Mouse (Mus musculus) midbrain, embryonic 13.5 days (tissue): ENCODE data around the gene Bpnt1. TPM values are rescaled to one million over a fixed set of nuclear protein-coding genes. Genes with fewer than 3 reads are reported as not detected.

Experiments used
- ATAC-seq: fragments of 200-750 bp; cut with Nextera tagmentation; 2 replicates; pipeline ENCODE4 v1.8.0; 2017; ENCODE audit warnings: mild to moderate bottlenecking, moderate TSS enrichment, moderate library complexity
- H3K27ac ChIP-seq: fragments of 300-500 bp; sonication (generic); 2 replicates; pipeline ENCODE4 v1.5.1; 2015; ENCODE audit warnings: inconsistent platforms, mild to moderate bottlenecking, moderate library complexity
- H3K27me3 ChIP-seq: fragments of 300-500 bp; sonication (generic); 2 replicates; pipeline ENCODE4 v1.6.1; 2015; ENCODE audit warnings: mild to moderate bottlenecking, inconsistent platforms
- H3K36me3 ChIP-seq: fragments of 300-500 bp; sonication (generic); 2 replicates; pipeline ENCODE4 v1.6.1; 2015; ENCODE audit warnings: mild to moderate bottlenecking, inconsistent platforms
- H3K4me1 ChIP-seq: fragments of 300-500 bp; sonication (generic); replicated peaks from 2 replicates; pipeline ENCODE4 v1.6.1; 2015; ENCODE audit warnings: inconsistent platforms
- H3K4me2 ChIP-seq: fragments of 300-500 bp; sonication (generic); replicated peaks from 2 replicates; pipeline ENCODE4 v1.6.1; 2015; ENCODE audit warnings: moderate library complexity, mild to moderate bottlenecking, inconsistent platforms
- H3K4me3 ChIP-seq: fragments of 300-500 bp; sonication (generic); replicated peaks from 2 replicates; pipeline ENCODE4 v1.5.1; 2015; ENCODE audit warnings: mild to moderate bottlenecking, inconsistent platforms
- H3K9ac ChIP-seq: fragments of 300-500 bp; sonication (generic); replicated peaks from 2 replicates; pipeline ENCODE4 v1.6.1; 2015; ENCODE audit warnings: mild to moderate bottlenecking, inconsistent platforms
- H3K9me3 ChIP-seq: fragments of 300-500 bp; sonication (generic); 2 replicates; pipeline ENCODE4 v1.6.1; 2016; ENCODE audit warnings: mild to moderate bottlenecking, inconsistent platforms
- WGBS: fragments of 180-500 bp; shearing (Covaris S2); methylation state at CpG from one replicate; pipeline ENCODE4 v1.1.7; 2015; 5-methylcytosine and 5-hydroxymethylcytosine counted together
- polyA plus RNA-seq: library from polyadenylated mRNA; unstranded; fragments of >200 nt; fragmentation: Nextera tagmentation; extraction: Ambion mirVana; gene quantifications from 2 replicates; pipeline ENCODE4 v1.2.1, GENCODE M21; 2015

Gene Bpnt1
- polyA plus RNA-seq, 1 experiment from 2014 or later, result 37.4 TPM

DNA sequence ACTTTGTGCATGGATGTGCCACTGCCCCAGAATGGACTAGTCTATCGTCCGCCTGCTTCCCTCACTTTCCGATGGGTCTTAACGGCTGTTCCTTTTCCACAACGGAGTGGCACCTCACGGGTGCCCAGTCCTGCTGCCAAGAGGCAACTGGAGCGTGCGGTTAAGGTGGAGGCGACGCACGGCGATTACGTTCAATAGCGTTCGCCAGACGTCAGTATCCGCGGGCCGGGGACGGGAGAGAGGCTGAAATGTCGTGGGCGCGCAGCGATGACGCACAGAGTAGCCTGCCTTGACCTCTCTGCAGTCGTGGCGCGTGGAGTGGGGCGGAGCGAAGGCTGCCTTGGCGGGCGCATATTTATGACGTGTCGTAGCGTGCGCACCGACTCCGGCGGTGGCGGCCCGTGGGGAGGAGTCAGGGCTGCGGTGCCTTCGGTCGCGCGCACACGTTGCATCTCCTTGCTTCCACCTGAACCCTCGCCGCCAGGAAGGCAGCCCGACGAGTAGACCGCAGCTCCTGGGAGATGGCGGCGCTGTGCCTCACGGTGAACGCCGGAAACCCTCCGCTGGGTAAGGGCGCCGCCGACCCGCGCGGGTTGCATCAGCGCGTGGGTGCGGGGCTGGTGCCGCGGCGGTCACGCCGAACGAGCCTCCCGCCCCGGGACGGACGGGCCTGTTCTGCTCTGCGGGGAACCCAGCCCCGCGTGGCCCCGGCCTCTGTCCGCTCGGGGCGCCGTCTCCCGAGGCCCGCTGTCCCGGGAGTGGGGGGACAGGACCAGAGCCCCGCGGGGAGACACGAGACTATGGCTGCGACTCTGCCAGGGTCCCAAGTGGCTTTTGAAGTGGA is 30.9 kb downstream of the Bpnt1 start, which contains the start of gene Eprs:
Eprs (plus strand) TSS at position 368 of the 844 bp plus-strand sequence.
- peaks cover 30% of the 10 kb centered on the region for H3K4me1 ChIP-seq
- H3K4me3 ChIP-seq, result peak within 1 kb of the TSS; percentile 95
- no peaks in the 10 kb centered on the region for H3K9me3 ChIP-seq
- no peaks in the 10 kb centered on the region for H3K27me3 ChIP-seq
- peak within 1 kb of the TSS; percentile 87 for H3K9ac ChIP-seq
- H3K36me3 ChIP-seq, result peaks cover 15% of the 10 kb centered on the region
- H3K4me2 ChIP-seq, result peak within 1 kb of the TSS; percentile 78
- peak within 1 kb of the TSS; percentile 90 for H3K27ac ChIP-seq
- under 1% methylated on average over 88 of the region's 92 CpGs for WGBS
- peak; percentile 97 for ATAC-seq

DNA sequence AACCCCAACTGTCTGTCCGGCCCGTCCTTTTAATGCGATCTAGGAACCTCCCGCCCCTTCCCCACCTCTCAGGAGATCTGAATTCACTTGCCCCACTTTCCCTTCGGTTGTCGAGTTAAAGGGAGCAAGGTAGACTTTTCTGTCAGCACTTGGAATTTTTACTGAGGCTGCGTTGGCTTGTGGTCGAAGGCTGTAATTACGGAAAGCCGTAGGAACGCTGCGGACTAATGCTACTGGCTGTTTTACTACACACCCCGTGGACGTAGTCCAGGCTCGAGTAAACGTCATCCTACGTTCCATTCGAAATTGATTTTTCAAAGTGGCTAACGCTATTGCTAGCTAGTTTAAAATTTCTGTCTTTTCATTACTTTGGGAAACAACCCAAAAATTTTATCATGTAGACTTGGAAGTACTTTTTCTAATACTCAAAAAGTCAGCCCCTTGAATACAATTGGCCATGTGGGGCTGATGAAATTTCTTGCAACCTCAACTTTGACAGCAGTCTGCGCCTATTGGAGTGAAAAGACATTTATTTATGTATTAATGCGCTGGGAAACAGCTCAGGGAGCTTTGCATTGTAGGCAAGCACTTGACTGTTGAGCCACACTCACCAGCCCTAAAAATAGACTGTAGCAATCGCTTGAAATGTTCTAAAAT is 31.7 kb downstream of the Bpnt1 start:
- Histone ChIP-seq H3K36me3 (peaks cover 10% of the 10 kb centered on the region; the same call in 1 of the 2 replicates), H3K4me3 (peak overlapping the region; percentile 95), H3K4me2 (peak overlapping the region; percentile 71), H3K4me1 (peaks cover 30% of the 10 kb centered on the region), H3K27ac (peak overlapping the region; percentile 90), H3K9me3 (no peaks in the 10 kb centered on the region), H3K27me3 (no peaks in the 10 kb centered on the region), H3K9ac (peak overlapping the region; percentile 87)
- 5% methylated on average over 22 of the region's 22 CpGs for WGBS
- ATAC-seq, result peak; percentile 64

DNA sequence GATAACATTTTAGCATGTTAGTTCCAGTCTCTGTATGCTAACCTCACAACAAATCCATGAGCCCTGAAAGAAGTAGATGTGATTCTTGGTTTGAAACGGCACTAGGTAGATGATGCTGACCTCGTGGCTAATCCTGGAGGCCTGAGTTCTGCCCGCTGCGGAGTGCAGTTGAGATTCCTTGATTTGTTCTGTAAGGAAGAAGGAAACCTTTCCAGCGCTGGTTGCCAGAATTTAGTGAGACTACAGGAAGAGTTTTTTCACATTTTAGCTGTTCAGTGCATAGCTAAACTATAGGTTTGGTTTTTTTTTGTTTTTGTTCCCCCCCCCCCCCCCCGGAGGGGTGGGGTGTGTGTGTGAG is 32.2 kb downstream of the Bpnt1 start:
- H3K27me3 ChIP-seq, result no peaks in the 10 kb centered on the region
- H3K4me1 ChIP-seq, result peaks cover 30% of the 10 kb centered on the region
- H3K4me3 ChIP-seq, result peak overlapping the region; percentile 95

DNA sequence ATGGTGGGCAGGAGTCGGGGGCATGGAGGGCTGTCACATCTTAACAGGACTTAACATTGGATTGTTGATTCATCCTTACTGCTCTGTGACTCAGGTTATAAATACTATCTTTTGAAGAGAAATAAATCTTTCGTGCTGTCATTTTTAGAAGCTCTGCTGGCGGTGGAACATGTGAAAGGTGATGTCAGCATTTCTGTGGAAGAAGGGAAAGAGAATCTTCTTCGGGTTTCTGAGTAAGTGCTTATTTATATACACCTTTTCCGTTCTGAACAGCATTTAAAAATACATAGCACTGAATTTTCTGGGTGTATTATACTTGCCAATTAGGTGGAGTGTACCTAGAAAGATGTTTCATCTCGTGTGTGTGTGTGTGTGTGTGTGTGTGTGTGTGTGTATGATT is 35.4 kb downstream of the Bpnt1 start:
- 90% methylated on average over 6 of the region's 6 CpGs for WGBS
- H3K27ac ChIP-seq, result no peak overlapping the region
- no peak for ATAC-seq
- H3K27me3 ChIP-seq, result no peaks in the 10 kb centered on the region
- no peak overlapping the region for H3K4me3 ChIP-seq
- H3K4me2 ChIP-seq, result no peak overlapping the region
- no peaks in the 10 kb centered on the region for H3K9me3 ChIP-seq
- H3K9ac ChIP-seq, result no peak overlapping the region
- H3K36me3 ChIP-seq, result peaks cover 21% of the 10 kb centered on the region
- H3K4me1 ChIP-seq, result peaks cover 21% of the 10 kb centered on the region

More for the DNA sequence above, 32.2 kb downstream of the Bpnt1 start:
- 45% methylated on average over 6 of the region's 6 CpGs for WGBS
- Histone ChIP-seq H3K36me3 (peaks cover 8% of the 10 kb centered on the region; the same call in 1 of the 2 replicates), H3K4me2 (peak overlapping the region; percentile 71), H3K9ac (peak overlapping the region; percentile 87), H3K27ac (no peak overlapping the region), H3K9me3 (no peaks in the 10 kb centered on the region)
- ATAC-seq, result no peak

DNA sequence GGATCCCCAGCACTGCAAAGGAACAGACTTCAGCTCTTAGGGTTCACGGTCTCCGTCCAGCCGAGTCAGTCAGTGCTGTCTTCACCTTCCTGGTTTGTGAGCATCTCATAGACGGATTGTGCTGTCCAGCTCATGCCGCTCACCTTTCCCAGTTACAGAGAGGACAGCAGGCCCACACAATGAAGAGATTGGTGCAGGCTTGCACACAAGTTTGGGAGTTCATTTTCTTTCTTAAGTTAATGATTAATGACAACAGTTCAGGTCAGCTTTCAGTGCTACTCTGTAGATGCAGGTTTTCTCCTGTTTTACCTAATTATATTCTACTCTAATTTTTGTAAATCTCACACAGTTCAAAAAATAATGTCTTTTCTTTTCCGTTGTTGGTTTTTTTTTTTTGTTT is 38.0 kb downstream of the Bpnt1 start:
- no peak overlapping the region for H3K4me2 ChIP-seq
- H3K27ac ChIP-seq, result no peak overlapping the region
- no peak overlapping the region for H3K9ac ChIP-seq

DNA sequence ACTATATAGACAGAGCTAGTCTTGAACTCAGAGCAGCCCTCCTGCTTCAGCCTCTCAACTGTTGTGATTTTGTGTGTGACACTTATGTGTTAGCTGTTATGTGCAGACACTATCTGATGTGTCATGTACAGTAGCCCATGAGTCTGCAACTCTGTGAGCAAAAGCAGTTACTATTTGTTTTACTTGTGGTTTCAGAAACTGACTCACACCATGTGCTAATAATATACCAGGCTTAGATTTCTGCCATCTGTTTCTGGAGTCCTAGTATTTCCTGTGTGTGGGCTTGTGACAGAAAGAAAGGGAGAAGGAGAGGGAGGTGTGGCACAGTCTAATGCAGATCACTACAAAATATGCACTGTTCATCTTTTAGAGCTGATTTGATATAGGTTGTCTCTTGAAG is 44.4 kb downstream of the Bpnt1 start:
- no peak for ATAC-seq
- H3K27ac ChIP-seq, result no peak overlapping the region
- no peaks in the 10 kb centered on the region for H3K27me3 ChIP-seq
- H3K9ac ChIP-seq, result no peak overlapping the region
- no peaks in the 10 kb centered on the region for H3K4me1 ChIP-seq
- H3K4me2 ChIP-seq, result no peak overlapping the region
- no peaks in the 10 kb centered on the region for H3K9me3 ChIP-seq
- H3K36me3 ChIP-seq, result peaks cover 74% of the 10 kb centered on the region
- no peak overlapping the region for H3K4me3 ChIP-seq

More for the DNA sequence above, 38.0 kb downstream of the Bpnt1 start:
- Histone ChIP-seq H3K4me1 (peaks cover 6% of the 10 kb centered on the region), H3K36me3 (peaks cover 41% of the 10 kb centered on the region), H3K27me3 (no peaks in the 10 kb centered on the region), H3K9me3 (no peaks in the 10 kb centered on the region), H3K4me3 (no peak overlapping the region)
- 95% methylated on average over 6 of the region's 6 CpGs for WGBS
- ATAC-seq, result no peak

DNA sequence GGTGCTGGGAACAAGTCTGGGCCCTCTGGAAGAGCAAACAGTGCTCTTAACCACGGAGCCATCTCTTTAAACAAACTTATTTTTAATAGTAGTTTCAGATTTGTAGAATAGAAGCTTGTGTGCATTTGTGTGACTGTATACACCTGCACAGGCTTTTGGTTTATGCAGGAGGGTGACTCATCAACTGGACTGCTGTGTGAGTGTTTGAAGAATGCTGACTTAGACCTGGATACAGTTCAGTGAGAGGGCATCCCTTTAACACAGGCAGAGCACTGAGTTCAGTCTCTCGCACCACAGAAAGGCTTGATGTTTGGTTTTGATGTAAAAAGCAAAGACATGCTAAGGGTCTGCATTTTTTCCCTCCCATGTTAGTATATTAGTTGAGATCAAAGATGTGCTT is 45.5 kb downstream of the Bpnt1 start:
- WGBS, result 97% methylated on average over 2 of the region's 2 CpGs
- no peaks in the 10 kb centered on the region for H3K4me1 ChIP-seq
- peaks cover 78% of the 10 kb centered on the region for H3K36me3 ChIP-seq
- H3K4me2 ChIP-seq, result no peak overlapping the region
- no peak overlapping the region for H3K9ac ChIP-seq
- no peaks in the 10 kb centered on the region for H3K9me3 ChIP-seq
- no peaks in the 10 kb centered on the region for H3K27me3 ChIP-seq
- ATAC-seq, result no peak
- no peak overlapping the region for H3K27ac ChIP-seq
- H3K4me3 ChIP-seq, result no peak overlapping the region

DNA sequence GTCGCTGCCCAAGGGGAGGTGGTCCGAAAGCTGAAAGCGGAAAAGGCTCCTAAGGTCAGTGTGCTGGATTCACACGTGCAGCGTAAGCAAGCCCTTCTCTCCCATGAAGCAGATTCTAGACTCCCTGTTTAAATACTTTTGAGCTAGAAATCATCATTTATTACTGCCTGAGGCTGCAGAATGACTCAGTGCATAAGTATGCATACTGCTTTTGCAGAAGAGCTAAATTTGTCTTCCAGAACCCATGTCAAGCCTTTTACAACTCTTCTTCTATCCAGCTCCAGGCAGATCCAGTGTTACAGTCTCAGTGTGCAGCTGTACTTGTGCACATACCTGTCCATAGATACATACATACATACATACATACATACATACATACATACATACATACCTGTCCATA is 69.7 kb downstream of the Bpnt1 start:
- WGBS, result 92% methylated on average over 5 of the region's 5 CpGs
- no peaks in the 10 kb centered on the region for H3K4me1 ChIP-seq
- H3K27ac ChIP-seq, result no peak overlapping the region
- H3K27me3 ChIP-seq, result no peaks in the 10 kb centered on the region
- no peak overlapping the region for H3K4me2 ChIP-seq
- H3K9me3 ChIP-seq, result no peaks in the 10 kb centered on the region
- no peak for ATAC-seq
- no peak overlapping the region for H3K4me3 ChIP-seq
- H3K36me3 ChIP-seq, result peaks cover 77% of the 10 kb centered on the region
- no peak overlapping the region for H3K9ac ChIP-seq

DNA sequence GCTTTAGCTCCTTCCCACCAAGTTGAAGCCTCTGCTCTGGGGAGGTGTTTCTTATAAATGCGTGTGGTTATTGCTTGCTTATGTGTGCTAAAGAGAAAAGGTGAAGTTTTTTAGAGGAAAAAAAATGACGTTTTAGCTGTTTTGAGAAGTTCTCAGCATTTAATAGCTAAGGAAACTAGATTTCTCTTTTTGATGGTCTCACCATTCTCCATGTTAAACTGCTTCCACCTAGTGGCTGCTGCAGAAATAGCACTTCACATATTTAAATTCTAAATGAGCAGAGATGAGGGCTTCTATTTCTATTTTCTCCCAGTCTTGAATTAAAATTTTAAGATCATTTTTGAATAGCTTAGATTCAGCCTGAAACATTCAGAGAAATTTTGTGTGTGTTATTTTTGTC is 72.1 kb downstream of the Bpnt1 start:
- Histone ChIP-seq H3K36me3 (peaks cover 75% of the 10 kb centered on the region), H3K4me3 (no peak overlapping the region), H3K4me1 (no peaks in the 10 kb centered on the region), H3K9ac (no peak overlapping the region), H3K4me2 (no peak overlapping the region), H3K27ac (no peak overlapping the region), H3K27me3 (no peaks in the 10 kb centered on the region), H3K9me3 (no peaks in the 10 kb centered on the region)
- no peak for ATAC-seq
- 40% methylated on average over 2 of the region's 2 CpGs for WGBS

DNA sequence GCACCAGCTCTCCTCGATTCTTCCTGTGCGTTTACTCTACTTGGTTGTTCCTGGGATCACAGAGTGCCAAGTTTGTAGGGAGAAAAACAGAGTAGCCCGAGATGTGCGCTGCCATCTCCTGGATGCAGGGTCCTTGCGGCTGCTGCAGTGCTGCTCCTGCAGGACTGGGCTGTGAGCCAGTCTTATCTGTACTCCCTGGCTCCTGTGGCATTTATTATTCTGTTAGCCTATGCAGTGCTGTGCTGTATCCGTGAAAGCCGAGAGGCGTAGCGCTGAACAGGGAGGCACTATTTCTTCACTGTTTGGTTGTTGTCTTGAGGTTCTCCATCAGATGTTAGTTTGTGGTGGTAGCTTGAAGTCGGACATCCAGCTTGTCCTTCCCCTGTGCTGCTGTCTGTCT is 74.0 kb downstream of the Bpnt1 start:
- peaks cover 73% of the 10 kb centered on the region for H3K36me3 ChIP-seq
- H3K4me1 ChIP-seq, result no peaks in the 10 kb centered on the region
- no peak for ATAC-seq
- no peak overlapping the region for H3K27ac ChIP-seq
- H3K4me2 ChIP-seq, result no peak overlapping the region
- 95% methylated on average over 10 of the region's 10 CpGs for WGBS
- H3K27me3 ChIP-seq, result no peaks in the 10 kb centered on the region
- H3K9me3 ChIP-seq, result no peaks in the 10 kb centered on the region
- H3K4me3 ChIP-seq, result no peak overlapping the region
- H3K9ac ChIP-seq, result no peak overlapping the region
